Mouse (Mus musculus) limb, embryonic 13.5 days (tissue): ENCODE data around the gene Slc39a11. TPM values are rescaled to one million over a fixed set of nuclear protein-coding genes. Genes with fewer than 3 reads are reported as not detected.
A peak's percentile ranks its signal among the peaks of the same experiment; 100 is the strongest.

ENCODE experiments used
- ATAC-seq: fragments of 200-750 bp; cut with Nextera tagmentation; 2 replicates; pipeline ENCODE4 v1.8.0; 2017; ENCODE audit warnings: low read depth, moderate number of reproducible peaks, moderate TSS enrichment; ENCODE audit not compliant: low FRiP score
- H3K27ac ChIP-seq: fragments of 300-500 bp; sonication (generic); 2 replicates; pipeline ENCODE4 v1.5.1; 2015; ENCODE audit warnings: inconsistent platforms, mild to moderate bottlenecking, moderate library complexity
- H3K27me3 ChIP-seq: fragments of 300-500 bp; sonication (generic); 2 replicates; pipeline ENCODE4 v1.6.1; 2015; ENCODE audit warnings: mild to moderate bottlenecking, inconsistent platforms
- H3K36me3 ChIP-seq: fragments of 300-500 bp; sonication (generic); 2 replicates; pipeline ENCODE4 v1.6.1; 2015; ENCODE audit warnings: inconsistent platforms, mild to moderate bottlenecking, moderate library complexity
- H3K4me1 ChIP-seq: fragments of 300-500 bp; sonication (generic); 2 replicates; pipeline ENCODE4 v1.6.1; 2015; ENCODE audit warnings: inconsistent platforms
- H3K4me2 ChIP-seq: fragments of 300-500 bp; sonication (generic); replicated peaks from 2 replicates; pipeline ENCODE4 v1.6.1; 2015; ENCODE audit warnings: inconsistent platforms, mild to moderate bottlenecking, moderate library complexity
- H3K4me3 ChIP-seq: fragments of 300-500 bp; sonication (generic); 2 replicates; pipeline ENCODE4 v1.5.1; 2015; ENCODE audit warnings: moderate library complexity, mild to moderate bottlenecking, inconsistent platforms
- H3K9ac ChIP-seq: fragments of 300-500 bp; sonication (generic); 2 replicates; pipeline ENCODE4 v1.6.1; 2015; ENCODE audit warnings: mild to moderate bottlenecking, inconsistent platforms
- H3K9me3 ChIP-seq: fragments of 300-500 bp; sonication (generic); 2 replicates; pipeline ENCODE4 v1.6.1; 2016; ENCODE audit warnings: inconsistent platforms
- WGBS: fragments of 180-500 bp; shearing (Covaris S2); methylation state at CpG from one replicate; pipeline ENCODE4 v1.1.7; 2015; 5-methylcytosine and 5-hydroxymethylcytosine counted together
- polyA plus RNA-seq: library from polyadenylated mRNA; unstranded; fragments of >200 nt; fragmentation: Nextera tagmentation; extraction: Ambion mirVana; gene quantifications from 2 replicates; pipeline ENCODE4 v1.2.1, GENCODE M21; 2015

The Slc39a11 gene
- polyA plus RNA-seq, 1 experiment from 2014 or later, result 26.4 TPM

DNA sequence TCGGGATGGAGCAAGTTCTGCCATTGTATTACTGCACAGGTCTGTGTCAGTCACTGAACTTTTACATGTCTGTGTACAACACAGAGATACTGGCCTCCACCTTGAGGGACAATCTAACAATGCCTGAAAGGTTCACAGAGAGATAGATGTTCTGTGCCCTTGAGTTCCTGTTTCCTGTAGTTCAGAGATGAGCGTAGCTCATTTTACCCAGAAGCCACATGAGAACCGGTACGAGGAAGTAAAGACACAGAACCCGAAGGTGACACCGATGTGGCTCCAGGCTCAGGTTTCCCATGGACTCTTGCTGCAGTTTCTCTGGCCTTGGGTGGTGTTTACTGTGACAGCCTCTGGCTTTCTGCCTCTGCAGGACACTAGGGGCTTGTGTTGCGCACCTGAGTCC is 398.7 kb downstream of the Slc39a11 start:
- WGBS, result 91% methylated on average over 7 of the region's 7 CpGs
- Histone ChIP-seq H3K27ac (no peak overlapping the region), H3K4me1 (peaks cover 23% of the 10 kb centered on the region), H3K9me3 (no peaks in the 10 kb centered on the region), H3K9ac (no peak overlapping the region), H3K4me2 (no peak overlapping the region), H3K36me3 (no peaks in the 10 kb centered on the region), H3K27me3 (no peaks in the 10 kb centered on the region), H3K4me3 (no peak overlapping the region)
- ATAC-seq, result no peak

DNA sequence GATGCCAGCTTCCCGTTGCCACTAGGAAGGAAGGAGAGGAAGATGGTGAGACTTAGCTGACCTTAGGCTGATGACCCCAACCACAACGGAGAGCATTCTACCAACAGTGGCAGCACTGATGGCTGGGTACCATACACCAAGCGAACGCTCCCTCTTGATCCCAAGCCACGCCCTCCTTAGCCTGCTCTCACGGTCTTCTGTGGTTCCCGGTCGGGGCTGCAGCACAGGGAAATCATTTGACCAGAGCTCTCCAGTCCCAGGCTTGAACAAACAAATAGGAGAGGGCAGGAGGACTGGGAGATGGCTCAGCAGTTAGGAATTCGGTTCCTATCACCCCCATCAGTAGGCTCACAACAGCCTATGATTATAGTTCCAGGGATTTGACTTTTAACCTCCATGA is 403.4 kb downstream of the Slc39a11 start:
- H3K27me3 ChIP-seq, result no peaks in the 10 kb centered on the region
- H3K27ac ChIP-seq, result no peak overlapping the region
- H3K9ac ChIP-seq, result no peak overlapping the region
- H3K4me3 ChIP-seq, result no peak overlapping the region
- no peak overlapping the region for H3K4me2 ChIP-seq
- no peaks in the 10 kb centered on the region for H3K36me3 ChIP-seq
- no peak for ATAC-seq
- WGBS, result 66% methylated on average over 9 of the region's 9 CpGs
- H3K9me3 ChIP-seq, result no peaks in the 10 kb centered on the region
- no peaks in the 10 kb centered on the region for H3K4me1 ChIP-seq

DNA sequence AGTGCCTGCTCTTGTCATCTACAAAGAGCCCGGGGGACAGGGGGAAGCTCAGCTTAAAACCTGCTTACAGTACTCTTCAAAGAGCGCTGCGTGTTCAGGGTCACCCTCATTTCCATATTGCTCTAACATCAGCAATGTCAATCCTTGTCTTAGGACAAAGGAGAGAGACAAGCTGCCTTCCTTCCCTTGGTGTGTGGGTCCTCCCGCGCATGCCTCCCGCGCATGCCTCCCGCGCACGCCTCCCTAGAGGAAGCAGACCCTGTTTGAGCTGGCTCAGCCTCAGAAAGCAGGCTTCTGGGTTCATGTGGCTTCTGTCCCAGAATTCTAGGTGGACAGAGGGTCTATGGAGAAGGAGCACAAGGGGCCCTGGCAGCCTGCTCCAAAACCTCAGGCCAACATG is 404.2 kb downstream of the Slc39a11 start:
- no peaks in the 10 kb centered on the region for H3K36me3 ChIP-seq
- no peaks in the 10 kb centered on the region for H3K4me1 ChIP-seq
- ATAC-seq, result no peak
- no peak overlapping the region for H3K27ac ChIP-seq
- no peak overlapping the region for H3K9ac ChIP-seq
- WGBS, result 81% methylated on average over 10 of the region's 10 CpGs
- H3K4me3 ChIP-seq, result no peak overlapping the region
- H3K9me3 ChIP-seq, result no peaks in the 10 kb centered on the region
- no peak overlapping the region for H3K4me2 ChIP-seq
- no peaks in the 10 kb centered on the region for H3K27me3 ChIP-seq

DNA sequence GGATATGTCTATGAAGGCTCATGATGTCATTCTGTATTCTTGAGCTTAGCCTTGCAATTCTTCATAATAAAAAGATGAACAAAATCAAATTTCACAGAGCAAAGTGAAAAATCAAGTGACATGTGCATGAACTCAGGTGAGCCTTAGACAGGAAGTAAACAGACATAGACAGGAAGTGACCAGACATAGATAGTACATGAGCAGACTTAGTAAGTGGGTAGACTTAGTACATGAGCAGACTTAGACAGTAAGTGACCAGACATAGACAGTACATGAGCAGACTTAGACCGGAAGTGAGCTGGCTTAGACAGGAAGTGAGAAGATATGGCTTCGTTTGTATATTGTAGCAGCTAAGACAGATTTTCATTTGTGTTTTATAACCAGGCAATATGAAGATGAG is 415.4 kb downstream of the Slc39a11 start:
- no peaks in the 10 kb centered on the region for H3K36me3 ChIP-seq
- H3K9ac ChIP-seq, result no peak overlapping the region
- no peaks in the 10 kb centered on the region for H3K9me3 ChIP-seq
- H3K27ac ChIP-seq, result no peak overlapping the region
- no peak overlapping the region for H3K4me3 ChIP-seq
- H3K27me3 ChIP-seq, result no peaks in the 10 kb centered on the region
- H3K4me2 ChIP-seq, result no peak overlapping the region
- peaks cover 13% of the 10 kb centered on the region for H3K4me1 ChIP-seq
- 77% methylated on average over 2 of the region's 2 CpGs for WGBS
- ATAC-seq, result no peak

DNA sequence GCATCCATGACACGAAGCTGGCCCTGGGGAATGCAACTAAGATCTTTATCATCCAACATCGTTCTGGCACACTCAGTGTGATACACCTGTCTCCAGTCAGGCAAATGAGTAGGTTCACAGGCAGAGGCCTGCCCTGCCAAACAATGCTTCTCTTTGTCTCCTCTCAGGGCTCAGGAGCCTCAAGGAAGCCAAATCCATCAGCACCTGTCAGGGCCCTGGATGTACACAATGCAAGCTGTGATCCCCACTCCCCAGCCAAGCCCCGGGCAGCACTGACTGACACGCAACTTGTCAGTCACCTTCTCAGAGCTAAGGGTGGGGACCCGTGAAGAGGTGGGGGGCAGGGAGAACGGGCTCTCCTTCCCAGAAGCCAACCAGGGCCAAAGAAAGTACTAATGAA is 417.8 kb downstream of the Slc39a11 start:
- Histone ChIP-seq H3K9ac (no peak overlapping the region), H3K27ac (no peak overlapping the region), H3K4me1 (peaks cover 13% of the 10 kb centered on the region), H3K27me3 (no peaks in the 10 kb centered on the region), H3K4me2 (no peak overlapping the region), H3K4me3 (no peak overlapping the region), H3K36me3 (no peaks in the 10 kb centered on the region), H3K9me3 (no peaks in the 10 kb centered on the region)
- no peak for ATAC-seq
- 28% methylated on average over 6 of the region's 6 CpGs for WGBS

DNA sequence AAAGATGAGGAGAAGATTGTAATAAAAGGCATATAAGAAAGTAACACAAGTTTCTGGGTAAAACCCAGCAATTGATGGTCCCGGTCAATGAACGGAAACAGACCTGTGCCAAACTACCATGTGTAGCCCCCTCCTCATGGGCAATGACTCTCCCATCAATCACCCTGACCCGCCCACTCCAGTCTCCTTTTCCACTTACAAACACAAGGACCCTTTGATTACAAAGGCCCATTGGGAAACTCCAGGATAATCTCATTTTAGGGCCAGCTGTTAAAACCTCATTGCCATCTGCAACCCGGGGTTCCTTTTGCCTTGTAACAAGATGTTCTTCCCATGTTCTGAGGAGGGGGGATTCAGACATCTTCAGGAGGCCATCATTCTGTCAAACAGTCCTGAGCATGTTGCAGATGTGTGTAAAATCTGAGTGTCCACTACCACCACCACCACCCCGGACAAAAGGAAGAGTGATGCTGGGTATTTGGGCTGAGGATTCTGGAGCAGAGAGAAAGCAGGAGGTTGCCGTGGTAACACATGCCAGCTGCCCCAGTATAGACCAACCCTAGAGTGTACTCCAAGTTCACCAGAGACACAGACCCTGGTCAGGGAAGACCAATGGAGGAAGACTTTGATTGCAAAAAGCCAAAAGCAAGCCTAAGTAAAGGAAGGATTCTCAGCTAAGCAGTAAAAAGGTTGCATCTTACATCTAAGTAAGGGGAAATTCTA is 419.3 kb downstream of the Slc39a11 start:
- Histone ChIP-seq H3K27ac (no peak overlapping the region), H3K9ac (no peak overlapping the region), H3K4me2 (no peak overlapping the region), H3K9me3 (no peaks in the 10 kb centered on the region), H3K36me3 (no peaks in the 10 kb centered on the region), H3K4me3 (no peak overlapping the region), H3K27me3 (no peaks in the 10 kb centered on the region), H3K4me1 (peaks cover 13% of the 10 kb centered on the region)
- ATAC-seq, result no peak
- 31% methylated on average over 6 of the region's 6 CpGs for WGBS

DNA sequence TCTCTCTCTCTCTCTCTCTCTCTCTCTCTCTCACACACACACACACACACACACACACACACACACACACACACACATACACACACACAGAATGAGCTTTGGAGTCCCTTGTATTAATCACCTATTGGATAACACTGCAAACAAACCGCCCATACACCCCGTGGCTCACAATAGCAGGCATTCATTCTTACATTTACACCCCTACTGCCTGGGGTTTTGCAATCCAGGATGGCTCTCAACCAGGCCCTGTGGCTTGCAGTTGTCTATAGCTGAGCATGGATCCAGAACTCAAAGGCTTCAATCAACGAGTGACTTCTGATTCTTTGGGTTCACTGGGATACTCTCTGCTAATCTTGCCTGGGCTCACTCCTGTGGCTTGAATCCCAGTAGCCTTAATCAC is 424.1 kb downstream of the Slc39a11 start:
- Histone ChIP-seq H3K27ac (no peak overlapping the region), H3K36me3 (no peaks in the 10 kb centered on the region), H3K9ac (no peak overlapping the region), H3K9me3 (no peaks in the 10 kb centered on the region), H3K27me3 (no peaks in the 10 kb centered on the region), H3K4me3 (no peak overlapping the region), H3K4me1 (peaks cover 23% of the 10 kb centered on the region), H3K4me2 (no peak overlapping the region)
- ATAC-seq, result no peak
- 56% methylated on average over 3 of the region's 3 CpGs for WGBS

DNA sequence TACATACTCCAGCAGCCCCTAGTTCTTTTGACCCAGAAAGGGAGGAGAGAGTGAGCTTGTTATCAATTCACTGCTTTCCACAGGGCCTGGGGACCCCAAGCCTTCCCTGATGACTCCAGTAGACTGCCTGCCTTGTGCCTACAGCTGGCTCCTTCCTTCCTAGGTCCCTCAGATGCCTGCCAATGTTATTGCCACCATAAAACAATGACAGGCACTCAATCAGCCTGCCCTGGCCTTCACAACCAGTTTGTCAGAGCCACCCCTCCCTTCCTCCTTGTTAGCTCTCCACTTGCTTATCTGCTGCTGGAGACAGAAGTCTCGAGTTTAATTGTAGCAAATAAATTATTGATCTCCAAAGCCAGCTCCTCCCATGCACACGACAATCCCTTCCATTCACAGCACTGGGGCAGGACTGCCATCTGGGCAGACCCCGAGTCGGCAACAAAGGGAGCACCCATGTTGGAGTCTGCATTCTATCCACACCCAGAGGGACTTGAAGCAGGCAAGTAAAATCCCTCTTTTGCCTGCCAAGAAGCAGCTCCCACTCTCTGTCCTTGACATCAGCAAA is 426.0 kb downstream of the Slc39a11 start:
- H3K27me3 ChIP-seq, result no peaks in the 10 kb centered on the region
- H3K4me1 ChIP-seq, result peaks cover 26% of the 10 kb centered on the region
- H3K27ac ChIP-seq, result no peak overlapping the region
- no peaks in the 10 kb centered on the region for H3K36me3 ChIP-seq
- 18% methylated on average over 4 of the region's 4 CpGs for WGBS
- ATAC-seq, result no peak
- H3K9me3 ChIP-seq, result no peaks in the 10 kb centered on the region
- no peak overlapping the region for H3K9ac ChIP-seq
- no peak overlapping the region for H3K4me3 ChIP-seq
- H3K4me2 ChIP-seq, result no peak overlapping the region

DNA sequence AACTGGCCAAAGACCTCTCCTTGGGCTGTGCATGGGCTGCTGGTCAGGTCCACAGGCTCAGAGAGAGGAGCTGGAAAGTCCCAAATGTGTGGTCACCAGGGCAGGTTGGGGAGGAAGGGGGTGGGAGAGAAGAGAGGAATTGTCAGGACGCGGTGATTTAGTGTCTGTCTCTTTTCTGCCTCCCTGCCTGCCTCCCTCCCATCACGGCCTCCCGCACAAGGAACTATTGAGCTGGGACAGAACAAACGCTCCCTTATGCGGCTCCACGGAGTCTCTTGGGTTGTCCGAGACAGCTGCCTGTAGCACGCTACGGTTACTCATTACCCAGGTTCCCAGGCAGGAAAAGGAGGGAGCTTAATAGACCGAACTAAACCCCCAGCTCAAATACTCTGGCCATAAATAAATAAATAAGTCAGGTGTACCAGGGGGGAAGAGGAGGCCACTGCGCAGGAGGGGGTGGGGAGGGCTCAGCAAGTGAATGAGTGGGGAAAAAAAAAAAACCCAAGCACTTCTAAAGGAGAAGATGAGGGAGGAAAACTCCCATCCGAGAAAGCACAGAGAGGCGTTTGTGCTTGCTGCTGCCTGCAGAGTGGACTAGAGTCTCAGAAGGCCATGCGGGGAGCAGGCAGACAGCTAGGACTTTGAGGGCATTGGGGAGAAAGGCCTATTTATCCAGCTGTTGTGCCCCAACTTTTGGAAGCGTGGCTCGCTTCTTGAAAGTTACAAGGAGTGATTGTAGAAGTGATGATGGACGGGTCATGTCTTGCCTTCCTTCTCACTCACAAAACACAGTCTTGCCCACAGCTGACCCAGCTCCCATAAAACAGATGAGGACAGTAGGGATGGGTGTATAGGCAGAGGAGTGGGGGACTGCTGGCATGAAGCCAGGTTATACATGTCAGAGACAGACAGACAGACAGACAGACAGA is 428.3 kb downstream of the Slc39a11 start:
- Histone ChIP-seq H3K27me3 (no peaks in the 10 kb centered on the region), H3K36me3 (no peaks in the 10 kb centered on the region), H3K9me3 (no peaks in the 10 kb centered on the region), H3K4me1 (peaks cover 26% of the 10 kb centered on the region), H3K4me3 (no peak overlapping the region), H3K9ac (no peak overlapping the region), H3K27ac (peak overlapping the region; percentile 84; the same call in 1 of the 2 replicates), H3K4me2 (peak overlapping the region; percentile 27)
- peak; percentile 84 for ATAC-seq
- 24% methylated on average over 18 of the region's 18 CpGs for WGBS

DNA sequence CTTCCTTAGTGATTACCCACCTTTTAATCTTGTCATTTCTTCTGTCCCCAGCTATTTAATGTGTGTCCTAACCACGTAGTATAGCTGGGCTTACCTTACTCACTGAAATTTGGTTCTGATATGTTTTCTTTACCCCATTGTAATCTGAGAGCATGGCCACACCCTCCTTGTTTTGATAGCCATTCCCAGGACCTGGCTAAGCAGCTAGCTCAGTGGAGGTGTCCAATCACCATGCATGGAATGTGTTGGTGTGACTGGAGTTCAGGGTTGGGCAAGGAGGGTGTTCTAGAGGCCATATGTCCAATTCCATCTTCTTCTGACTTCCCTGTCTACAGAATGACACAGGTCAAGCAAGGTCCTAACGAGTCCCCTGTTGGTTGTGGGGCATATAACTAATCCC is 429.2 kb downstream of the Slc39a11 start:
- H3K9ac ChIP-seq, result no peak overlapping the region
- peak overlapping the region; percentile 84; the same call in 1 of the 2 replicates for H3K27ac ChIP-seq
- 82% methylated on average over 2 of the region's 2 CpGs for WGBS
- H3K36me3 ChIP-seq, result no peaks in the 10 kb centered on the region
- no peak overlapping the region for H3K4me3 ChIP-seq
- no peak for ATAC-seq
- H3K4me1 ChIP-seq, result peaks cover 26% of the 10 kb centered on the region
- no peaks in the 10 kb centered on the region for H3K9me3 ChIP-seq
- no peak overlapping the region; the same call in 1 of the 2 replicates for H3K4me2 ChIP-seq
- no peaks in the 10 kb centered on the region for H3K27me3 ChIP-seq

DNA sequence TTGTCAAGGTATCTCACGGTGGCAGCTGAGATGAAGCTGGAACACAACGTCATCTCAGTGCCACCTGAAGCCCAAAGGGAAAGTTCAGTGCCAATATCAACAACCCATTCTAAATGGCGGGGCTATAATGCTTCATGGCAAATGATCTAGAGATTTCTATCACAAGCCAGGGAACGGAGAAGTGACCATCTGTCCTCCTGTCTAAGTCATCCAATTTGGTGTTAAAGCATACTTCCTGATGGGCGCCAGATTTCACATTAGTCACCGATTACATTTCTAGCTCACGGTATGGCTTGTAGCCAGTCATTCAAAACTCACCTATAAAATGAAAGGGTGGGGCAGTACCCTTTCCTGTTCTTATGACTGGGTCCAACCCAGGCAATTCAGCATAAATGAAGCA is 435.1 kb downstream of the Slc39a11 start:
- H3K9me3 ChIP-seq, result no peaks in the 10 kb centered on the region
- WGBS, result 81% methylated on average over 7 of the region's 7 CpGs
- H3K27me3 ChIP-seq, result no peaks in the 10 kb centered on the region
- H3K4me3 ChIP-seq, result no peak overlapping the region
- no peaks in the 10 kb centered on the region for H3K4me1 ChIP-seq
- no peak overlapping the region for H3K9ac ChIP-seq
- no peak overlapping the region for H3K4me2 ChIP-seq
- no peak overlapping the region for H3K27ac ChIP-seq
- H3K36me3 ChIP-seq, result no peaks in the 10 kb centered on the region
- ATAC-seq, result no peak

DNA sequence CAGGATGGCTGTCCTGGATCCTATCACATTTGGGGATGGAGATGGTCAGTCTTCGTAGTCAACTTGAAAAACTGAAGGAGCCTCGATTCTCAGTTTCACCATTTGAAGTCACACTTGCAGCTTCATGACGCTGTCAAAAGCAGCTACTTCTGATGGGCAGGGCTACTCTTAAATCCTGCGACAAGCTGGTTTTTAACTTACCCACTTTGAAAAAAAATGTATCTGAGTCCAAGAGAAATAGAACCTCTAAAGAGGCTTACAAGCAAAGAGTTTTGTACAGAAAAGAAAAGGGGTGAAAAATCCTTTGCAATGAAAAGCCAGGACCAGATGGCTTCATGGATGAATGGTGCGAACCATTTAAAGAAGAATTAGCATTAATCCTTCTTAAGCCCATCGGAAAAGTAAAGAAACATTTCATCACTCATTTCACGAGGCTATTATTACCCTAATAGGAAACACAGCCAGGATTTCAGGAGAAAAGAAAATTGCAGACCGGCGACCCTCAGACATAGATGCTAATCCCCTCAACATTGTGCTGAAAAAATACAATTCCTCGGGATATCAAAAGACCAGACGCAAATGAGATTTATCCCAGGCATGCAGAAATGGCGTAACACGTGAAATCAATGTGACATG is 437.4 kb downstream of the Slc39a11 start:
- ATAC-seq, result no peak
- Histone ChIP-seq H3K27ac (no peak overlapping the region), H3K36me3 (no peaks in the 10 kb centered on the region), H3K9ac (no peak overlapping the region), H3K4me1 (0 out of 2 replicates have a peak, but pooled peaks cover 3% of the 10 kb centered on the region), H3K9me3 (no peaks in the 10 kb centered on the region), H3K4me2 (no peak overlapping the region), H3K4me3 (no peak overlapping the region), H3K27me3 (no peaks in the 10 kb centered on the region)
- WGBS, result 50% methylated on average over 13 of the region's 13 CpGs
